Mouse (Mus musculus) kidney, embryonic 15.5 days (tissue): ENCODE measurements around the gene Sirt6. TPM values are rescaled to one million over a fixed set of nuclear protein-coding genes. Genes with fewer than 3 reads are reported as not detected.

Source experiments
- ATAC-seq: fragments of 200-750 bp; cut with Nextera tagmentation; replicated peaks from 2 replicates; pipeline ENCODE4 v1.8.0; 2017; ENCODE audit warnings: moderate TSS enrichment; ENCODE audit not compliant: low FRiP score
- H3K27ac ChIP-seq: fragments of 300-500 bp; sonication (generic); 2 replicates; pipeline ENCODE4 v1.5.1; 2015; ENCODE audit warnings: mild to moderate bottlenecking, inconsistent platforms
- H3K27me3 ChIP-seq: fragments of 300-500 bp; sonication (generic); 2 replicates; pipeline ENCODE4 v1.6.1; 2015; ENCODE audit warnings: inconsistent platforms
- H3K36me3 ChIP-seq: fragments of 300-500 bp; sonication (generic); 2 replicates; pipeline ENCODE4 v1.6.1; 2015; ENCODE audit warnings: inconsistent platforms
- H3K4me1 ChIP-seq: fragments of 300-500 bp; sonication (generic); 2 replicates; pipeline ENCODE4 v1.6.1; 2015; ENCODE audit warnings: inconsistent platforms
- H3K4me2 ChIP-seq: fragments of 300-500 bp; sonication (generic); 2 replicates; pipeline ENCODE4 v1.6.1; 2015; ENCODE audit warnings: moderate library complexity, mild to moderate bottlenecking, inconsistent platforms
- H3K4me3 ChIP-seq: fragments of 300-500 bp; sonication (generic); replicated peaks from 2 replicates; pipeline ENCODE4 v1.5.1; 2015; ENCODE audit warnings: mild to moderate bottlenecking, inconsistent platforms
- H3K9ac ChIP-seq: fragments of 300-500 bp; sonication (generic); 2 replicates; pipeline ENCODE4 v1.6.1; 2015; ENCODE audit warnings: mild to moderate bottlenecking, inconsistent platforms
- H3K9me3 ChIP-seq: fragments of 300-500 bp; sonication (generic); replicated peaks from 2 replicates; pipeline ENCODE4 v1.6.1; 2016; ENCODE audit warnings: inconsistent platforms
- WGBS: fragments of 180-500 bp; shearing (Covaris S2); methylation state at CpG from one replicate; pipeline ENCODE4 v1.1.7; 2015; ENCODE audit warnings: mixed read lengths; 5-methylcytosine and 5-hydroxymethylcytosine counted together
- polyA plus RNA-seq: library from polyadenylated mRNA; unstranded; fragments of >200 nt; fragmentation: Nextera tagmentation; extraction: Ambion mirVana; gene quantifications from 2 replicates; pipeline ENCODE4 v1.2.1, GENCODE M21; 2015

The Sirt6 gene
- polyA plus RNA-seq, 1 experiment from 2014 or later: 42.8 TPM

DNA sequence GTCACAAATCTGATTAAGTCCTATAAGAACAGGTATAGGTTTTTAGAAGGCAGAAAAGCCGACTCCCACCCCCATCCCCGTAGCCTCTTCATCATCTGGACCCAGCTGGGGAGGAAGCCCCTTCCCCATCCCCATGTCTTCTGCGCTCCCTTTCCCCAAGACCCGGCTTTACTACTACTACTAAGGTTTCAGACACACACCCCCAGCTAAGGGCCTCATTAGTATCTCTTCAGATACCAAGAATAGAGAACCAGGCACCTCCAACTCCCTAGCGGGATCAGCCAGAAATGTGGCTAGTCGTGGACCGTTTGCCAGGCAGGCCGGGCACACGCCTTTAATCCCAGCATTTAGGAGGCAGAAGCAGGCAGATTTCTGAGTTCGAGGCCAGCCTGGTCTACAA, 27.5 kb downstream of the Sirt6 start:
- Histone ChIP-seq H3K36me3 (no peaks in the 10 kb centered on the region), H3K9ac (no peak overlapping the region), H3K27ac (peak overlapping the region; percentile 91), H3K9me3 (no peaks in the 10 kb centered on the region), H3K4me1 (peaks cover 88% of the 10 kb centered on the region), H3K4me2 (peak overlapping the region; percentile 57; the same call in 1 of the 2 replicates), H3K4me3 (no peak overlapping the region), H3K27me3 (peaks cover 7% of the 10 kb centered on the region; the same call in 1 of the 2 replicates)
- WGBS: 36% methylated on average over 10 of the region's 10 CpGs
- no peak for ATAC-seq

DNA sequence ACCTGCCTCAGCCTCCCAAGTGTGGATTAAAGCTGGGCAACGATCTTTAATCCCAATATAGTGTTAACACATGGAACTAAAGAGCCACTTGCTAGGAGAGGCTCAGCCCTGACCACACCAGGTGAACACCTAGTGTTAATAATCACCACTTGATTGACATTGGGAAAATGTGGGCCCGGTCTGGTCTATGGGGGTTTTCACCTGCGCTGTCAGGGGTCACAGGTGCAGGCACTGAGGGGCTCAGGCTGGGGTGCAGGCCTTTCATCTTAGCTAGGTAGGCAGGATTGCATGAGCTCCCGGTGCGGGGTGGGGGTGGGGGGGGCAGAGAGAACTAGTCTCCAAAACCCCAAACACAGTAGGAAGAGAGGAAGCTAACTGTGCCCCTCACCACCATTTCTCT, 28.0 kb downstream of the Sirt6 start:
- Histone ChIP-seq H3K4me2 (no peak overlapping the region), H3K9ac (no peak overlapping the region), H3K9me3 (no peaks in the 10 kb centered on the region), H3K27me3 (peaks cover 10% of the 10 kb centered on the region; the same call in 1 of the 2 replicates), H3K4me1 (peaks cover 87% of the 10 kb centered on the region), H3K27ac (no peak overlapping the region), H3K36me3 (no peaks in the 10 kb centered on the region), H3K4me3 (no peak overlapping the region)
- no peak for ATAC-seq
- 56% methylated on average over 5 of the region's 5 CpGs for WGBS

DNA sequence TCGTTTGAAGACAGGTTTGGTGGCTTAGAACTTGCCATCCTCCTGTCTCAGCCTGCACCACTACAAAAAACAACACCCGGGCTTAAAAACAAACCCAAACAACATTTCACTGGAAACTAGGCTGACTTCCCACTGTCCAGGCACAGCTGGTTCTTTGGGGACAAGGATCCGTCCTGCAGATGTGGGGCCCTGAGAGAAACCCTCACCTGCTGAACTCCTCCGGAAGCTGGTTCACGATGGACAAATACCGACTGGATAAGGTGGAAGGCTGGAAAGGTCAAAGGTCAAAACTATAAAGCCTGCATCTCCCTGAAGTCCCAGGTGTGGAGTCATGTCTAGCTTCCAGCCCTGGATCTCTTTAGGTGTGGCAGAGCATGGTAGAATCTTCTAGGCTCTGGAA, 28.7 kb downstream of the Sirt6 start:
- H3K4me1 ChIP-seq: peaks cover 83% of the 10 kb centered on the region
- no peak overlapping the region for H3K27ac ChIP-seq
- H3K4me3 ChIP-seq: no peak overlapping the region
- H3K9me3 ChIP-seq: no peaks in the 10 kb centered on the region
- no peak overlapping the region for H3K4me2 ChIP-seq
- peaks cover 17% of the 10 kb centered on the region; the same call in 1 of the 2 replicates for H3K27me3 ChIP-seq
- no peak overlapping the region for H3K9ac ChIP-seq
- no peaks in the 10 kb centered on the region for H3K36me3 ChIP-seq
- ATAC-seq: no peak
- 30% methylated on average over 6 of the region's 6 CpGs for WGBS

DNA sequence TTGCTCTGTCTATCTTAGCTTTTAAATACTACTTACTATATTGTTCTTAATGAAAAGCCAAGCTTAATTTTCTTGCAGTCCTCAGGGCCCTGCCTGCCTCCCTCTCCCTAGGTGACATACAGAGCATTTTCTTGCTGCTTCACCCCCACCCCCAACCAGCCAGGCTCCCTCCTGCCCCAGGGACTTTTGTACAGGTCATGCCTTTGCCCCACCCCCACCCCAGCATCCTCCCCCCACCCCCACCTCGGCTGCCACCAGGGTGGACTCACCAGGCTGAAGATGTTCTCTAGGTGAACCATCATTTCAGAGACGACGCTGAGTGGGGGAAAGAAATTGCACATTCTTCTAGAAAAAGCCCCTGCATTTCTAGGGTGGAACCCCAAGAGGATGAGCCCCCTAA, 29.3 kb downstream of the Sirt6 start:
- 40% methylated on average over 3 of the region's 3 CpGs for WGBS
- Histone ChIP-seq H3K4me1 (peaks cover 86% of the 10 kb centered on the region), H3K9me3 (no peaks in the 10 kb centered on the region), H3K27ac (peak overlapping the region; percentile 94; the same call in 1 of the 2 replicates), H3K4me3 (no peak overlapping the region), H3K4me2 (no peak overlapping the region), H3K36me3 (no peaks in the 10 kb centered on the region), H3K27me3 (peaks cover 21% of the 10 kb centered on the region; the same call in 1 of the 2 replicates), H3K9ac (no peak overlapping the region)
- no peak for ATAC-seq

DNA sequence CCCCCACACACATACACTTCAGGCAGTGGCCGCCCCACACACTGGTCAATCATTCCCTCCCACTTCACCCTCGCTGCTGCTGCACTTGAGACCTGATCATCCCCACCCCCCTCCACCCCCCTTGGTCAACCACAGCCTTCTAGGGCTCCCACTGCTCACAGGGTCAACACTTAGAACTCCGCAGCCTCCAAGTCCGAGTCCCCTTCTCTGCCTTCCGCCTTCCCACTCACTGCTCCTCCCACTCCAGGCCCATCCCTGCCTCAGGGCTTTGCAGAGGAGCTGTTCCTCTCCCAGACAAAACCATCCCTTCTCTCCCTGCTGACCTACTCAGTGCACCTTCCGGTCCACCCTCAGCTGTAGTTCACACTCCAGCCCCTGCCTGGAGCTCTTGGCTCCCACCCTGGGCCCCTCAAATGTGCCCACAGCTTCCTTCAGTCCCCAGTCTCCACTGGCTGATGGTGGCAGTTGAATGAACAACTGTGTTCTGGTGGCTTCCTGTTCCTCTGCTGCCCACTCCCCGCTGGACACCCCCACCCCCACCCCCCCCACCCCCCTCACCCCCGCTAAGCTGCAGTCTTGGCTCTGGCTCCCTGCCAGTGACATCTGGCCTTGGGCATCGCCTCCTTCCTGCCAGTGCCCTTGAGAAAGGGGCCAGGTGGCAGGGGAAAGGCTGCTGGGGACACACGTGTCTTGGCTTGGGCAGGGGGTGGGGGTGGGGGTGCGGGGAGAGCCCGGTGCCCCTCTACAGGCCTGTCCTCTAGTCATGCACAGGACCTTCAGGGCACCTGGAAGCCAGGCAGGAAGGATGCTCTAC, 30.3 kb downstream of the Sirt6 start:
- Histone ChIP-seq H3K27ac (peak overlapping the region; percentile 94), H3K4me1 (peaks cover 79% of the 10 kb centered on the region), H3K36me3 (no peaks in the 10 kb centered on the region), H3K9ac (0 out of 2 replicates have a peak overlapping the region, but pooled peaks have one; percentile 31), H3K9me3 (no peaks in the 10 kb centered on the region), H3K4me3 (peak overlapping the region; percentile 28), H3K27me3 (peaks cover 21% of the 10 kb centered on the region; the same call in 1 of the 2 replicates), H3K4me2 (peak overlapping the region; percentile 60)
- ATAC-seq: peak; percentile 72
- 3% methylated on average over 12 of the region's 12 CpGs for WGBS

DNA sequence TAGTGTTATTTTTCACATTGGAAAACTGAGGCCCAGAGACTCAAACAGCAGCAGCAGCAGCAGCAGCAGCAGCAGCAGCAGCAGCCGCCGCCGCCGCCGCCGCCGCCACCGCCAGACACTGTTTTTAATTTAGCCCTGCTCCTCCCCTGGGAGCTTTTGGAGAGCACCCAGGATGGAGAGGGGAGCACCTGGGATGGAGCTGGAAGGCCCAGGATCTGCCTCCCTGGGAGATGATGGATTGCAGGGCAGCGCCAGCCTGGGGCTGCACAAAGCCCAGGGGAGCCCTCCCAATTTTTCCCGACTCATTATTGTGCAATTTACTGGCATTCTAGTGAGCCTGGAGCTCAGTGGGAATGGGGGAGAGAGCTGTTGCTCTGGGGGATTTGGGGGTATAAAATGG, 31.0 kb downstream of the Sirt6 start:
- 4% methylated on average over 10 of the region's 10 CpGs for WGBS
- Histone ChIP-seq H3K4me3 (peak overlapping the region; percentile 28), H3K4me1 (peaks cover 73% of the 10 kb centered on the region)

DNA sequence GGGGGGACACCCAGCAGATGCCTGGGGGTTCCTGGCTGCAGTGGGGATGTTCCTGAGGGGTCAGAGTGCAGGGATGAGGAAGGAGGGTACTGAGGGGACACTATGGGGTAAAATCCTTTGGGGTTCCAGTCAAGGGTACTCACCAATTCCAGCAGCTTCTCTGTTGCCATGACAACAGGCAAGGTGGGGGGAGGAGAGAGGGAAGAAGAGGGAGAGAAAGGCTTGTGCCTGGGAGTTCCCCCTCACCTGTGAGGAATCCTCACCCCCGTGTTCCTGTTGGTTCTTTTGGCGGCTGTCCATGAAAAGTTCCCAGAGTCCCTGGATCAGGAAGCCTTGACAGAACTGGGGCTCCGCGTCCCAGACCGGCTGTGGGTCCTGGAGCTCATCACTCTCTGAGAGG, 32.0 kb downstream of the Sirt6 start:
- H3K4me1 ChIP-seq: peaks cover 62% of the 10 kb centered on the region
- no peak for ATAC-seq
- 0 out of 2 replicates have a peak overlapping the region, but pooled peaks have one; percentile 12 for H3K9ac ChIP-seq
- no peak overlapping the region for H3K4me2 ChIP-seq
- H3K27me3 ChIP-seq: peaks cover 21% of the 10 kb centered on the region; the same call in 1 of the 2 replicates
- whole genome bisulfite sequencing: 54% methylated on average over 5 of the region's 5 CpGs
- no peaks in the 10 kb centered on the region for H3K9me3 ChIP-seq
- no peak overlapping the region for H3K4me3 ChIP-seq
- H3K27ac ChIP-seq: peak overlapping the region; percentile 94
- H3K36me3 ChIP-seq: no peaks in the 10 kb centered on the region

More for the DNA sequence above, 31.0 kb downstream of the Sirt6 start:
- no peak for ATAC-seq
- H3K27ac ChIP-seq: peak overlapping the region; percentile 94
- peaks cover 21% of the 10 kb centered on the region; the same call in 1 of the 2 replicates for H3K27me3 ChIP-seq
- H3K9ac ChIP-seq: 0 out of 2 replicates have a peak overlapping the region, but pooled peaks have one; percentile 31
- peak overlapping the region; percentile 60 for H3K4me2 ChIP-seq
- no peaks in the 10 kb centered on the region for H3K9me3 ChIP-seq
- no peaks in the 10 kb centered on the region for H3K36me3 ChIP-seq

DNA sequence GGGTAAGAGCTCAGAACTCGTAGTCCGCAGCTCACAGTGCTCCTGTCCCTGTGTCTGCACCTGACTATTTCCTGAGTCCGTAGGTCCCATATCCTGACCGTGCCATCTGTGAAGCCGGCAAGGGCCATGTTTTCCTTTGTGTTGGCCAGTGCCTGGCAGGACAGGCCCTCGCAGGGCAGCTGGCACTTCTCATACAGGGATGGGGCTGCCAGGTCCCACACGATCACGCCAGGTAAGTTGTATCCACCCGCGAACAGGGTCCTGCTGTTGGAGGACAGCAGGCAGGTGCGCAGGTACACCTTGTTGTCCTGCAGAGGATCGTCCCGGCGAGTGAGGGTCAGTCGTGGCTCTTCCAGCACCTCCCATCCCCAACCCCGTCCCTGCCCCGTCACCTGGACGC, 33.7 kb downstream of the Sirt6 start:
- peaks cover 21% of the 10 kb centered on the region; the same call in 1 of the 2 replicates for H3K27me3 ChIP-seq
- 77% methylated on average over 18 of the region's 18 CpGs for WGBS
- no peak overlapping the region for H3K4me3 ChIP-seq
- H3K4me2 ChIP-seq: no peak overlapping the region
- ATAC-seq: no peak
- H3K36me3 ChIP-seq: peaks cover 14% of the 10 kb centered on the region; the same call in 1 of the 2 replicates
- no peak overlapping the region for H3K9ac ChIP-seq
- no peak overlapping the region for H3K27ac ChIP-seq
- H3K9me3 ChIP-seq: no peaks in the 10 kb centered on the region
- peaks cover 47% of the 10 kb centered on the region for H3K4me1 ChIP-seq

DNA sequence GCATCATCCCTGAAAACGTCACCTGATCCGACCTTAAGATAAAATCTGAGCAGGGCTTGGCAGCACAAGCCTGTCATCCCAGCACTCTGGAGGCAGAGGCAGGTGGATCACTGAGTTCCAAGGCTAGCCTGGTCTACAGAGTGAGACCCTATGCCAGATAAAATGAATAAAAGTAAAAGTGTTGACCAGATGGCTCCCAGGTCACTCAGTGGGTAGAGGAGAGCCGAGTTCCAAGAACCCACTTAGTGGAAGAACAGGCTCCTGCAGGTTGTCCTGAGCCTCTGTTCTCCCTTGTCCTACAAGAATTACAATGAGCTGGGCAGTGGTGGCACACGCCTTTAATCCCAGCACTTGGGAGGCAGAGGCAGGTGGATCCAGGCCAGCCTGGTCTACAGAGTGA, 34.4 kb downstream of the Sirt6 start:
- Histone ChIP-seq H3K4me3 (no peak overlapping the region), H3K27me3 (peaks cover 21% of the 10 kb centered on the region; the same call in 1 of the 2 replicates), H3K4me2 (no peak overlapping the region), H3K36me3 (peaks cover 21% of the 10 kb centered on the region), H3K4me1 (peaks cover 40% of the 10 kb centered on the region), H3K9ac (no peak overlapping the region), H3K27ac (no peak overlapping the region), H3K9me3 (no peaks in the 10 kb centered on the region)
- WGBS: 69% methylated on average over 4 of the region's 4 CpGs
- ATAC-seq: no peak

DNA sequence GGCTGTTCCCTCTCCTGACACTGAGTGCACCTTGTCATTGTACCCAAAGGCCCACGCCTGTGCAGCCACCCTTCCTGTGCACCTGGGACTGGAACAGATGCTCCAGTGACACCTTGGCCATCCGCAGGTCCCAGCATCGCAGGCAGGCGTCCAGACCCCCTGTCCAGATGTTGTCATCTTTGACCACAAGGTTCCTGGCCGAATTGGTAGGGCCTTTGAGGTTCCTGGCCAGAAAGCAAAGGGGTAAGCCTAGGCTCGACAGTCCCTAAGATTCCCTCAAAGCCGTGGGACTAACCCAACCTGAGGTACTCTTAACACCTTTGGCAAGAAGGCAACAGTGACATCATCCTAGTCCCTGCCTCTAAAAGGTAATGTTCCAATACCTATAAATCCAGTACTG, 35.0 kb downstream of the Sirt6 start:
- Histone ChIP-seq H3K4me1 (peaks cover 34% of the 10 kb centered on the region), H3K36me3 (peaks cover 27% of the 10 kb centered on the region), H3K4me2 (no peak overlapping the region), H3K4me3 (no peak overlapping the region), H3K27me3 (peaks cover 21% of the 10 kb centered on the region), H3K9ac (no peak overlapping the region), H3K9me3 (no peaks in the 10 kb centered on the region), H3K27ac (no peak overlapping the region)
- WGBS: 85% methylated on average over 7 of the region's 7 CpGs
- no peak for ATAC-seq

DNA sequence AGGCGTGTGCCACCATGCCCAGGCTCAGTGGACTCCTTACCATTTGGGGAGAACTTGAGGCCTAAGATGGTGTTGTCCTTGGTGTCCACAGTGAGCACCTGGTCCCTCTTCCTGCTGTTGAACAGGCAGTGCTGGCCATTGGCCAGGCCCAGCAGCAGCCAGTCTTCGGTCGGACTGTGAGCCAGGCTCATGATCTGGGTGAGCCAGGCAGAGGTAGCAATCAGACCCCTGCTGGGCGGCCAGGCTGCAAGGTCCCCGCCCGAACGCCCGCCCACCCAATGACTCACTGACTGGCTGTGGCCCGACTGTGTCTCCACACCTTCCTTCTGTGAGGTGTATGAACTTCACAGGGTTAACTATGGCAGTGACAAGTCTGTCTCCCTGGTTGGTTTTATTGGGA, 35.8 kb downstream of the Sirt6 start:
- no peak for ATAC-seq
- Histone ChIP-seq H3K9me3 (no peaks in the 10 kb centered on the region), H3K4me3 (no peak overlapping the region), H3K9ac (no peak overlapping the region), H3K27me3 (peaks cover 21% of the 10 kb centered on the region), H3K4me2 (no peak overlapping the region), H3K4me1 (peaks cover 26% of the 10 kb centered on the region), H3K36me3 (peaks cover 34% of the 10 kb centered on the region), H3K27ac (no peak overlapping the region)
- WGBS: 63% methylated on average over 9 of the region's 9 CpGs

DNA sequence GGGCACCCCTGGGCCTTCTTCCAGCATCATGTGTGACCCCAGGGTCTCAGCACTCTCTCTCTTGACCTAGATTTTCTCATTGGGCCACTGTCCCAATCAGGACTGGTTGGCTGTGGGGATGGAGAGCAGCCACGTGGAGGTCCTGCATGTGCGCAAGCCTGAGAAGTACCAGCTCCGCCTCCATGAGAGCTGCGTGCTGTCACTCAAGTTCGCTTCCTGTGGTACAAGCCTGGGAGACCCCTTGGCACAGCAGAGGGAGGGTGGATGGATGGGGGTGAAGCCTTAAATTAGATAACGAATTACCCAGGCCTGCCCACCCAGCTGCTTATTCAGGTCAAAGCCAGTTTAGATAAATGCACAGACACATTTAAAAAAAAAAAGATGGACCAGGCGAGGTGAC, 38.9 kb downstream of the Sirt6 start:
- no peak overlapping the region for H3K4me3 ChIP-seq
- ATAC-seq: no peak
- H3K4me1 ChIP-seq: peaks cover 1% of the 10 kb centered on the region; the same call in 1 of the 2 replicates
- 77% methylated on average over 7 of the region's 7 CpGs for WGBS
- H3K27ac ChIP-seq: no peak overlapping the region
- peaks cover 60% of the 10 kb centered on the region for H3K36me3 ChIP-seq
- H3K27me3 ChIP-seq: peaks cover 3% of the 10 kb centered on the region
- H3K9me3 ChIP-seq: no peaks in the 10 kb centered on the region
- H3K9ac ChIP-seq: no peak overlapping the region
- no peak overlapping the region for H3K4me2 ChIP-seq
